Mouse (Mus musculus) left cerebral cortex, adult 18-20 months (tissue): Measurements from ENCODE around the gene a. TPM values are rescaled to one million over a fixed set of nuclear protein-coding genes. Genes with fewer than 3 reads are reported as not detected.

Source experiments
- DNase-seq, 2 experiments: peaks; one replicate each; pipeline ENCODE4 v3.0.0; 2021 to 2022; ENCODE audit warnings: low spot score in 2 of 2, mixed read lengths in 1 of 2
- total RNA-seq, 2 experiments: library from RNA; stranded (reverse); gene quantifications; 2 replicates each; pipeline ENCODE4 v1.2.3; 2021

The a gene
- total RNA-seq, 2 experiments from 2014 or later: not detected

GRCm38 (mm10) chr2:154782856-154783650, 8.1 kb upstream of the a start:
- DNase-seq: no peak

GRCm38 (mm10) chr2:154785284-154785683, 5.9 kb upstream of the a start:
- DNase-seq: no peak

- DNase-seq: no peak
Measured at GRCm38 (mm10) chr2:154786187-154786586, 5.0 kb upstream of the a start.

DNA sequence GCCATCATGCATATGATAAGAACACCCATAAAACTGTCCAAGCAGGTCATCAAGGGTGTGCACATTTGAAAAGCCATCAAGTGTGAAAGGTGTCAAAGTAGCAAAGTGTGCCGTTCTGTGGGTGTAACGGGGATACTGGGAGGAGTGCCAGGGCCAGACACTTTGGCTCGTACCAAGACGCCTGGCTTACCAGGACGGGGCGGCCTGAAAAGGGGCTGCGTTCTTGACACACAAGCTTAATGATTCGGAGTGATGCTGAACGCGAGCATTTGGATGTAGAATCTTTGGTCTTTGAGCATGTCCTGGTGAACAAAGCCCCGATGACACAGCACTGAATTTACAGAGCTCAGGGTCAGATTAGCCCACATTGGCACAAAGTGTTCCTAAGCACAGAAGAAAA, 4.4 kb upstream of the a start:
- no peak for DNase-seq

- DNase-seq: no peak
Measured at GRCm38 (mm10) chr2:154789381-154789780, 1.8 kb upstream of the a start.

DNA sequence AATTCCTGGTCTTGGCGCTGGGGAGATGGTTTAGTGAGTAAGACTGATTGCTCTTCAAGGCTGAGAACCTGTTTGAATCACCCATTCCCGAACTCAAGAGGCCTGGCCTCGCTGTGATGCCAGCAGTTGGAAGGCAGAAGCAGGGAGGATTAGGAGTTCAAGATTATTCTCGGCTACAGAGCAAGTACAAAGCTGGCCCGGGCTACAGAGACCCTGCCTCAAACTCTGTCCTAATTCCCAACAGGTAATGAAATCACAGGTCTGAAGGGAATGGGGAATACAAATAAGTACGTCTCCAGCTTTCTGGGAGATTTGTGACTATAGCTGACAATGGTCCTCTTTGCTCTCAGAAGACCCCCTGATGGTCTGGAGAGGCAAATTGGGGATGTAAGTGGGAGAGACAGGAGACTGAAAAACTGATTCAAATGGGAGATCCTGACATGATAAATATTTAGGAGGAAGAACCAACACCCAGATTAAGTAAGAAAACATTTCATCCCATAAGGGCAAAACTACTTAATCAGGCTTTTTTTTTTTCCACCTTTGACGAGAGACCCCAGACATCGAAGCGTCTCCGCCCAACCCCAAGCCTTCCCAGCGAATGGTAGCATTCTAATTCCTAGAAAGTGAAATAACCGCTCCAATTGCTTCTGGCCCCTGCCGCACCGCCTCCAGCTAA, 1.1 kb upstream of the a start:
- no peak for DNase-seq

DNA sequence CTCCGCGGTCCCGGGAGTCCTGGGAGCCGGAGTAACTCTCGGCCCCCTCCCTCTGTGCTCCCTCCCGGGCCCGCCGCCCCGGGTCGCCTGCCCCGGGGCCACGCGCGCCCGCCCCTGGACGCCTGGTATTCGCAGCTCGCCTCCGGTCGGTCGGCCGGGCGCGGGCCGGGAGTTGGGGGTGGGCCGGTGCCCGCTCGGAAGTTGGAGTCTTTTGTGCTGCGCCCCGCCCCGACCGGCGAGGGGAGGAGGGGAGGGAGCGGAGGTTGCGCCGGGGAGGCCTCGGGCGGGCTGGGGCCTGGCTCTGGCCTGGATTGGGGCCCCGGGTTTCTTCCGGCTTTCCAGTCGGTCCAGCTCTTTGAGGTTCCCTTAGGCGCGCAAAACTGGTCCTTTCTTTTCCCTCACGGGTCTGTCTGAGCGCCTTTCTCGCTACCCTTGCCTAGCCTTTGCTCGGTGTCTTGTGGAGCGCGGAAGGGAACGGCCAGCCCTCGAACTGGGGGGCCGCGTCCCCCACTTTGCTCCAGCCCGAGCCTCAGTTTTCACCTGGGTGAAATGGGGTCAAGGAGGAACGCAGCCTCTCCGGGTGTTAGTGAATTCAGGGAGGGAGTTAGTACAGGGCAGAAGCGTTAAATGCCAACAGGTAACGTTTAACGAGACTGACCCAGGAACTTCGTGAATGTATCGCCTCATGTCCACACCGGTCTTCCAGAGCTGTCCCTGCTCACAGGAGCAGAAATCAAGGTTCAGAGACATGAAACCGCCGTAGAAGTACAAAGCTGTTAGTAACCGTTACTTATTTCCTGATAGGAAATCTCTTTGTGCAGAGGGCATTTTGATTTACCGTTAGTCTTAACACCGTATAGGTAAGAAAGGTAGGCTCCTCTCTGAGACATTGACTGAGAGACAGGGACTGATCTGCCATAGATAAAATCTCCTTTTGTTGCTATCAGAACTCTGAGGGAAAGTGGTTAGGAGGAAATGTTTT, 750 bp downstream of the a start:
- peak; percentile 34 to 66 for DNase-seq

DNA sequence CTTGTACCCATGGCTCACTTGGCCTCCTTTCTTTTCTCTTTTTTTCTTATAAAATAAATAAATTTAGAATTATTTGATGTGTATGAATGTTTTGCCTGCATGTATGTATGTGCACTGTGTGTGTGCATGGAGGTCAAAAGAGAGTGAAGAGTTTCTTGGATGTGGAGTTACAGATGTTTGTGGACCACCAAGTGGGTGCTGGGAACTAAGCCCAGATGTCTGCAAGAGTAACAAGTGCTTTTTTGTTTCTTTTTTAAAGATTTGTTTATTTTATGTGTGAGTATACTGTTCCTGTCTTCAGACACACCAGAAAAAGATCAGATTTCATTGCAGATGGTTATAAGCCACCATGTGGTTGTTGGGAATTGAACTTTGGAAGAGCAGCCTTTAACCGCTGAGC, 12.2 kb downstream of the a start:
- DNase-seq: no peak

DNA sequence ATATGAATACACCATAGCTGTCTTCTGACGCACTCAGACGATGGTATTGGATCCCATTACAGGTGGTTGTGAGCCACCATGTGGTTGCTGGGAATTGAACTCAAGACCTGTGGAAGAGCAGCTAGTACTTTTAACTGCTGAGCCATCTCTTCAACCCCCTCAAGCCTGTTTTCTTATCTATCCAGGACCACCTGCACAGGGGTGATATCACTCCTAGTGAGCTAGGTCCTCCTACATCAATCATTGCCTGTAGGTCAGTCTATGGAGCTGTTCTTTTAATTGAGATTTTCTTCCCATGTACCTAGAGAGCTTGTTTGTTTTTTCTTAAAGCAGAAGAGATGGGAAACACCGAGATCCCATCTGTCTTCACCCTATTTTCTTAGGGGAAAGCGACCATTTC, 12.6 kb downstream of the a start:
- no peak for DNase-seq

- DNase-seq: no peak
Measured at GRCm38 (mm10) chr2:154807689-154808088, 16.5 kb downstream of the a start.

DNA sequence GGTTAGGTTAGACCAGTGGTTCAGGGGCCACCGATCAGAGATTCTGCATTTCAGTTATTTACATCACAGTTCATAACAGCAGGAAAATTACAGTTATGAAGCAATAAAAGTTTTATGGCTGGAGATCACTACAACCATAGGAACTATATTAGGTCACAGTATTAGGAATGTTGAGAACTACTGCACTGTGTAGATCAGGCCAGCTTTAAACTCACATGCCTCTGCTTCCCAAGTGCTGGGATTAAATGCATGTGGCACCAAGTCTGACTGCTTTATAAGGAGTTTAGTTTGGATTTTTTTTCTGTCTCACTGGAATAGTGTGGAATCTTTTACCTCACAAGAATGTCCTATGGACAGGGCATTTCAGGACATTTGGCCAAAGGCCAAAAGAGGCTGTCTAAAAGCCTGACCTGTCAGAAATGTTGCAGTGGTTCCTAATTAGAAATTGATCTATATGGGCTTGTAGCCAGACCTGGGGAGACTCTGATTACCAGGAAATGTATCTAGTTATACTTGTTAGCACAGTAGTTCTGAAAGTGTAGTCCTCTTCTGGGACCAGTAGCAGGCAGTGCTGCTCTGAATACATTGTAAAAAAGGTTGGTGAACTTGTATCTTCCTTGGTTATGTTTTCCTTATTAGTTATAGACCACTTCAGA, 18.0 kb downstream of the a start:
- DNase-seq: no peak

- no peak for DNase-seq
Measured at GRCm38 (mm10) chr2:154810821-154811220, 19.6 kb downstream of the a start.

DNA sequence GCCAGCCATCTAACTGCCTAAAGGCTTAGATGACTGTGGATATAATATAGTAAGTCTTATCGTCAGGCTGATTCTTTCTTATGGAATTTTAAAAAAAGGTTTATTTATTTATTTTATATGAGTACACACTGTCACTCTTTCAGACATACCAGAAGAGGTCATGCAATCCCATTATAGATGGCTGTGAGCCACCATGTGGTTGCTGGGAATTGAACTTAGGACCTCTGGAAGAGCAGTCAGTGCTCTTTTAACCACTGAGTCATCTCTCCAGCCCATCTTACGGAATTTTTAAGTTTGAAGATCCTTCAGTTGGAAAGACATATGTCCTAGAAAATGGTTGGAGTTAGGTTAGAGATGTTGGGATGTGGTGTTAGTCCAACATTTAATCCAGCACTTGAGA, 22.2 kb downstream of the a start:
- no peak for DNase-seq

DNA sequence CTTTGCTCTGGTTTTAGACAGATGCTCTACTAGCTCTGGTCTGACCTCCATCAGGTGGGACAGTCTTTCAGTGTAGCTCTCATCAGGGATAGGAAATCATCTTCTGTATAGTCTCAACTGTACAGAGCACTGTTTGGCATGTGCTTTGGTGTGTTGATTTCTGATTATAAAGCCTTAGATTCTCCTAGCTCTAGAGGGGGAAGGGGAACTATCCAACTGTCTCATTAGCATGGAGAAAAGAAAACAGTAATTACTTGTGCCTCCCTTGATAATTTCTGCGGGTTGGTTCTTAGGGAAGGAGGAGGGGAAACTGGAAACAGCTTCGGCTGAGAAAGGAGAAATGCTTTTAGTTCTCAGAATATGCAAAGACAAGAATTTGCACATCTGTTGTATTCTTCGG, 25.9 kb downstream of the a start:
- DNase-seq: no peak

DNA sequence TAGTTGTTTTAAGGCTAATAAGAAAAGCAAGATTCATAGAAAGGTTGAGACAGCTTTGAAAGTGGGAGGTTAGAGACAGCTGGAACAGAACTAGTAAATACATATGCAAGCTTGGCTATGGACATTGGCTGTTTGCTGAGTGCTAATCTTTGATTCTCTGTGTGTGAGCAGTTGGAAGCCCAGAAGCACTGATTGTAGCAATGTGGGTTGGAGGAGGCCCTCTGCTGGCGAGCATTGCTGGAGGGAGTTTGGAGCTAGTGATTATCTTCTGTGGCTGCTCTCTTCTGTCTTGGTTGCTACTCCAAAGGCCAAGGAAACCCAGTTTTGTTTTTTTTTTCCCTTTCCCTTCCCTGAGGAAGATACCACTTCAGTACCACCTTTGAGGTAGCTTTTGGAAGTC, 26.6 kb downstream of the a start:
- peak; percentile 39 to 47 for DNase-seq

- no peak for DNase-seq
Measured at GRCm38 (mm10) chr2:154818599-154818998, 27.4 kb downstream of the a start.

GRCm38 (mm10) chr2:154820346-154820745, 29.1 kb downstream of the a start:
- DNase-seq: no peak

- DNase-seq: no peak
Measured at GRCm38 (mm10) chr2:154826054-154826538, 34.9 kb downstream of the a start.

DNA sequence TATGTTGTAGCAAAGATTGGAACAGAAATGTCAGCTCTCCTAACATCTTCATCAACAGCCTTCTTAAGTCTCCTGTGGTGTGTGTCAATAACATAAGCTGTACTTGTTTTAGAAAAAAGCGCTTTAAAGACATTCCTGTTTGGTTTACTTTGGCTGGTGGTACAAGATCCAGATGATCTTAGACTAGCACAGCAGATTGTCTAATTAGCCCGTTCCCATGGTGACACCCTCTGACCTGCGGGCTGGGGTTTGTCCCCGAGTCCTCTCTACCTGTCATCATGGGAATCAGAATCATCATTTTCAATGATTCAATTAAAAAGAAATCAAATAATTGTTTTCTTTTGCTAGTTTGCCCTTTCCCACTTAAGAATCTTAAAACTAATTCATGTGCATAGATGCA, 36.3 kb downstream of the a start:
- no peak for DNase-seq

GRCm38 (mm10) chr2:154832471-154832870, 41.3 kb downstream of the a start:
- no peak for DNase-seq
